Mouse (Mus musculus): ENCODE data around the gene Dyrk3. TPM values are rescaled to one million over a fixed set of nuclear protein-coding genes. Genes with fewer than 3 reads are reported as not detected.

Gene Dyrk3
- polyA plus RNA-seq, 1 experiment = 0.65 TPM

GRCm38 (mm10) chr1:131139102-131140095, 1.3 kb upstream of the Dyrk3 start:
- Histone ChIP-seq H3K27ac (ENCODE audit: insufficient read depth, low read depth, low read length) (peak overlapping the region; percentile 76; the same call in 1 of the 2 replicates), H3K36me3 (ENCODE audit: control insufficient read depth, insufficient read depth, low read length) (no peaks in the 10 kb centered on the region), H3K4me3 (ENCODE audit: low read depth, low read length) (no peak overlapping the region), H3K4me1 (ENCODE audit: control insufficient read depth, insufficient read depth, insufficient read length, low read length) (no peaks in the 10 kb centered on the region; the same call in 1 of the 2 replicates), H3K27me3 (ENCODE audit: control insufficient read depth, insufficient read depth, low read length) (no peaks in the 10 kb centered on the region)
- WGBS = 38% methylated on average over 11 of the region's 11 CpGs
- TF ChIP-seq CTCF (IDR thresholded peaks at IDR 0.05; ENCODE audit: extremely low read depth, insufficient read length, insufficient replicate concordance, low read depth, low read length) = no peak
- no peak for TF ChIP-seq POLR2A (IDR thresholded peaks at IDR 0.05; ENCODE audit: low read depth, low read length)

- 2% methylated on average over 36 of the region's 36 CpGs for WGBS
- H3K27ac ChIP-seq (ENCODE audit: insufficient read depth, low read depth, low read length) = no peak overlapping the region
- H3K4me3 ChIP-seq (ENCODE audit: low read depth, low read length) = peak overlapping the region; percentile 92
- H3K4me1 ChIP-seq (ENCODE audit: control insufficient read depth, insufficient read depth, insufficient read length, low read length) = no peaks in the 10 kb centered on the region; the same call in 1 of the 2 replicates
- TF ChIP-seq POLR2A (IDR thresholded peaks at IDR 0.05; ENCODE audit: low read depth, low read length) (no peak), CTCF (IDR thresholded peaks at IDR 0.05; ENCODE audit: extremely low read depth, insufficient read length, insufficient replicate concordance, low read depth, low read length) (no peak)
- no peaks in the 10 kb centered on the region for H3K27me3 ChIP-seq (ENCODE audit: control insufficient read depth, insufficient read depth, low read length)
- H3K36me3 ChIP-seq (ENCODE audit: control insufficient read depth, insufficient read depth, low read length) = no peaks in the 10 kb centered on the region
These were observed 422 bp downstream of the Dyrk3 start for GRCm38 (mm10) chr1:131137717-131138118.

GRCm38 (mm10) chr1:131137111-131137510, 1.0 kb downstream of the Dyrk3 start:
- Histone ChIP-seq H3K27me3 (ENCODE audit: control insufficient read depth, insufficient read depth, low read length) (no peaks in the 10 kb centered on the region), H3K36me3 (ENCODE audit: control insufficient read depth, insufficient read depth, low read length) (no peaks in the 10 kb centered on the region), H3K27ac (ENCODE audit: insufficient read depth, low read depth, low read length) (no peak overlapping the region), H3K4me1 (ENCODE audit: control insufficient read depth, insufficient read depth, insufficient read length, low read length) (no peaks in the 10 kb centered on the region; the same call in 1 of the 2 replicates), H3K4me3 (ENCODE audit: low read depth, low read length) (no peak overlapping the region)
- WGBS = 33% methylated on average over 5 of the region's 5 CpGs
- TF ChIP-seq CTCF (IDR thresholded peaks at IDR 0.05; ENCODE audit: extremely low read depth, insufficient read length, insufficient replicate concordance, low read depth, low read length) (no peak), POLR2A (IDR thresholded peaks at IDR 0.05; ENCODE audit: low read depth, low read length) (no peak)

- no peaks in the 10 kb centered on the region for H3K27me3 ChIP-seq (ENCODE audit: control insufficient read depth, insufficient read depth, low read length)
- no peak for TF ChIP-seq POLR2A (IDR thresholded peaks at IDR 0.05; ENCODE audit: low read depth, low read length)
- TF ChIP-seq CTCF (IDR thresholded peaks at IDR 0.05; ENCODE audit: extremely low read depth, insufficient read length, insufficient replicate concordance, low read depth, low read length) = no peak
- no peaks in the 10 kb centered on the region; the same call in 1 of the 2 replicates for H3K4me1 ChIP-seq (ENCODE audit: control insufficient read depth, insufficient read depth, insufficient read length, low read length)
- no peaks in the 10 kb centered on the region for H3K36me3 ChIP-seq (ENCODE audit: control insufficient read depth, insufficient read depth, low read length)
- H3K4me3 ChIP-seq (ENCODE audit: low read depth, low read length) = no peak overlapping the region
- WGBS = 70% methylated on average over 10 of the region's 10 CpGs
- H3K27ac ChIP-seq (ENCODE audit: insufficient read depth, low read depth, low read length) = no peak overlapping the region
These were observed 2.0 kb downstream of the Dyrk3 start for GRCm38 (mm10) chr1:131135960-131136629.

GRCm38 (mm10) chr1:131134942-131135522, 3.1 kb downstream of the Dyrk3 start:
- TF ChIP-seq POLR2A (IDR thresholded peaks at IDR 0.05; ENCODE audit: low read depth, low read length) = no peak
- no peak for TF ChIP-seq CTCF (IDR thresholded peaks at IDR 0.05; ENCODE audit: extremely low read depth, insufficient read length, insufficient replicate concordance, low read depth, low read length)
- H3K27ac ChIP-seq (ENCODE audit: insufficient read depth, low read depth, low read length) = no peak overlapping the region
- no peaks in the 10 kb centered on the region for H3K27me3 ChIP-seq (ENCODE audit: control insufficient read depth, insufficient read depth, low read length)
- no peaks in the 10 kb centered on the region for H3K36me3 ChIP-seq (ENCODE audit: control insufficient read depth, insufficient read depth, low read length)
- no peaks in the 10 kb centered on the region; the same call in 1 of the 2 replicates for H3K4me1 ChIP-seq (ENCODE audit: control insufficient read depth, insufficient read depth, insufficient read length, low read length)
- H3K4me3 ChIP-seq (ENCODE audit: low read depth, low read length) = no peak overlapping the region
- 52% methylated on average over 8 of the region's 8 CpGs for WGBS

DNA sequence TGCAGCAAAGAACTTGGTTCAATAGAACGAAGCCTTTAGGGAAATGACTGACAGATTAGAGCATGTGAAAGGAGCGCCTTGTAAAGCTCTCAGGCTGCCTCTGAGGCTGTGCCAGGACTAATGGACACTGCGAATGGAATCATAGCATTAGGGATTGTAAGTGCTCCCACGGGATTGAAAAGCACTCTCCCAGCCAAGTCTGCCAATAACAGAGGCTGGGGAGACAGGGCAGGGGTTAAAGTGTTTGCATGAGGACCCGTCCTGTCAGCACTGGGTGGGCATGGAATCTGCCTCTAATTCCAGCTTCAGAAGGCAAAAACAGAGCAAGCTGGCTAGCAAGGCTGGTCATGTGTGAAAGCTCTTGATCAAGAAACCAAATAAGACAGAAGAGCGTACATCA, 3.9 kb downstream of the Dyrk3 start:
- no peaks in the 10 kb centered on the region for H3K36me3 ChIP-seq (ENCODE audit: control insufficient read depth, insufficient read depth, low read length)
- WGBS = 85% methylated on average over 6 of the region's 6 CpGs
- TF ChIP-seq CTCF (IDR thresholded peaks at IDR 0.05; ENCODE audit: extremely low read depth, insufficient read length, insufficient replicate concordance, low read depth, low read length) (no peak), POLR2A (IDR thresholded peaks at IDR 0.05; ENCODE audit: low read depth, low read length) (no peak)
- no peaks in the 10 kb centered on the region for H3K27me3 ChIP-seq (ENCODE audit: control insufficient read depth, insufficient read depth, low read length)
- no peaks in the 10 kb centered on the region; the same call in 1 of the 2 replicates for H3K4me1 ChIP-seq (ENCODE audit: control insufficient read depth, insufficient read depth, insufficient read length, low read length)
- H3K4me3 ChIP-seq (ENCODE audit: low read depth, low read length) = no peak overlapping the region
- no peak overlapping the region for H3K27ac ChIP-seq (ENCODE audit: insufficient read depth, low read depth, low read length)
